Mouse (Mus musculus): ENCODE results near the gene S1pr5. TPM values are rescaled to one million over a fixed set of nuclear protein-coding genes. Genes with fewer than 3 reads are reported as not detected.

S1pr5 gene
- polyA plus RNA-seq, 1 experiment: 0.08 TPM

GRCm38 (mm10) chr9:21236991-21237367 is 11.3 kb downstream of the S1pr5 start:
- H3K27ac ChIP-seq (ENCODE audit: insufficient read depth, low read depth, low read length): peak overlapping the region; percentile 83
- H3K36me3 ChIP-seq (ENCODE audit: control insufficient read depth, insufficient read depth, low read length): peaks cover 22% of the 10 kb centered on the region
- 80% methylated on average over 25 of the region's 25 CpGs for WGBS
- H3K4me1 ChIP-seq (ENCODE audit: control insufficient read depth, insufficient read depth, insufficient read length, low read length): peaks cover 17% of the 10 kb centered on the region
- H3K27me3 ChIP-seq (ENCODE audit: control insufficient read depth, insufficient read depth, low read length): no peaks in the 10 kb centered on the region
- peak overlapping the region; percentile 85 for H3K4me3 ChIP-seq (ENCODE audit: low read depth, low read length)
- no peak for TF ChIP-seq POLR2A (IDR thresholded peaks at IDR 0.05; ENCODE audit: low read depth, low read length)
- TF ChIP-seq CTCF (IDR thresholded peaks at IDR 0.05; ENCODE audit: extremely low read depth, insufficient read length, insufficient replicate concordance, low read depth, low read length): no peak

GRCm38 (mm10) chr9:21235341-21235740 is 12.9 kb downstream of the S1pr5 start:
- Histone ChIP-seq H3K4me1 (ENCODE audit: control insufficient read depth, insufficient read depth, insufficient read length, low read length) (peaks cover 17% of the 10 kb centered on the region), H3K27me3 (ENCODE audit: control insufficient read depth, insufficient read depth, low read length) (no peaks in the 10 kb centered on the region), H3K36me3 (ENCODE audit: control insufficient read depth, insufficient read depth, low read length) (peaks cover 39% of the 10 kb centered on the region), H3K27ac (ENCODE audit: insufficient read depth, low read depth, low read length) (peak overlapping the region; percentile 80), H3K4me3 (ENCODE audit: low read depth, low read length) (peak overlapping the region; percentile 21; the same call in 1 of the 2 replicates)
- no peak for TF ChIP-seq CTCF (IDR thresholded peaks at IDR 0.05; ENCODE audit: extremely low read depth, insufficient read length, insufficient replicate concordance, low read depth, low read length)
- TF ChIP-seq POLR2A (IDR thresholded peaks at IDR 0.05; ENCODE audit: low read depth, low read length): no peak; the same call in 1 of the 2 replicates
- WGBS: 15% methylated on average over 4 of the region's 4 CpGs

GRCm38 (mm10) chr9:21233805-21234204 is 14.4 kb downstream of the S1pr5 start:
- Histone ChIP-seq H3K27me3 (ENCODE audit: control insufficient read depth, insufficient read depth, low read length) (no peaks in the 10 kb centered on the region), H3K36me3 (ENCODE audit: control insufficient read depth, insufficient read depth, low read length) (peaks cover 50% of the 10 kb centered on the region), H3K4me3 (ENCODE audit: low read depth, low read length) (no peak overlapping the region), H3K27ac (ENCODE audit: insufficient read depth, low read depth, low read length) (no peak overlapping the region), H3K4me1 (ENCODE audit: control insufficient read depth, insufficient read depth, insufficient read length, low read length) (peaks cover 17% of the 10 kb centered on the region)
- WGBS: 97% methylated on average over 28 of the region's 28 CpGs
- TF ChIP-seq POLR2A (IDR thresholded peaks at IDR 0.05; ENCODE audit: low read depth, low read length): no peak
- TF ChIP-seq CTCF (IDR thresholded peaks at IDR 0.05; ENCODE audit: extremely low read depth, insufficient read length, insufficient replicate concordance, low read depth, low read length): no peak

- WGBS: 97% methylated on average over 29 of the region's 29 CpGs
- no peaks in the 10 kb centered on the region for H3K27me3 ChIP-seq (ENCODE audit: control insufficient read depth, insufficient read depth, low read length)
- H3K4me3 ChIP-seq (ENCODE audit: low read depth, low read length): no peak overlapping the region
- no peak for TF ChIP-seq CTCF (IDR thresholded peaks at IDR 0.05; ENCODE audit: extremely low read depth, insufficient read length, insufficient replicate concordance, low read depth, low read length)
- peaks cover 50% of the 10 kb centered on the region for H3K36me3 ChIP-seq (ENCODE audit: control insufficient read depth, insufficient read depth, low read length)
- H3K27ac ChIP-seq (ENCODE audit: insufficient read depth, low read depth, low read length): no peak overlapping the region
- H3K4me1 ChIP-seq (ENCODE audit: control insufficient read depth, insufficient read depth, insufficient read length, low read length): peaks cover 17% of the 10 kb centered on the region
Observed at GRCm38 (mm10) chr9:21233366-21233765, 14.9 kb downstream of the S1pr5 start.

- TF ChIP-seq POLR2A (IDR thresholded peaks at IDR 0.05; ENCODE audit: low read depth, low read length) (no peak), CTCF (IDR thresholded peaks at IDR 0.05; ENCODE audit: extremely low read depth, insufficient read length, insufficient replicate concordance, low read depth, low read length) (no peak)
- H3K4me1 ChIP-seq (ENCODE audit: control insufficient read depth, insufficient read depth, insufficient read length, low read length): peaks cover 17% of the 10 kb centered on the region
- 87% methylated on average over 5 of the region's 5 CpGs for WGBS
- no peaks in the 10 kb centered on the region for H3K27me3 ChIP-seq (ENCODE audit: control insufficient read depth, insufficient read depth, low read length)
- H3K36me3 ChIP-seq (ENCODE audit: control insufficient read depth, insufficient read depth, low read length): peaks cover 50% of the 10 kb centered on the region
- H3K4me3 ChIP-seq (ENCODE audit: low read depth, low read length): no peak overlapping the region
- no peak overlapping the region for H3K27ac ChIP-seq (ENCODE audit: insufficient read depth, low read depth, low read length)
Observed at GRCm38 (mm10) chr9:21232867-21233266, 15.4 kb downstream of the S1pr5 start.

- no peak overlapping the region for H3K27ac ChIP-seq (ENCODE audit: insufficient read depth, low read depth, low read length)
- H3K36me3 ChIP-seq (ENCODE audit: control insufficient read depth, insufficient read depth, low read length): peaks cover 50% of the 10 kb centered on the region
- no peaks in the 10 kb centered on the region for H3K27me3 ChIP-seq (ENCODE audit: control insufficient read depth, insufficient read depth, low read length)
- H3K4me3 ChIP-seq (ENCODE audit: low read depth, low read length): no peak overlapping the region
- TF ChIP-seq CTCF (IDR thresholded peaks at IDR 0.05; ENCODE audit: extremely low read depth, insufficient read length, insufficient replicate concordance, low read depth, low read length) (no peak), POLR2A (IDR thresholded peaks at IDR 0.05; ENCODE audit: low read depth, low read length) (no peak)
- WGBS: 75% methylated on average over 23 of the region's 23 CpGs
- H3K4me1 ChIP-seq (ENCODE audit: control insufficient read depth, insufficient read depth, insufficient read length, low read length): peaks cover 15% of the 10 kb centered on the region
Observed at GRCm38 (mm10) chr9:21231551-21231950, 16.7 kb downstream of the S1pr5 start.

- Histone ChIP-seq H3K36me3 (ENCODE audit: control insufficient read depth, insufficient read depth, low read length) (peaks cover 30% of the 10 kb centered on the region), H3K4me1 (ENCODE audit: control insufficient read depth, insufficient read depth, insufficient read length, low read length) (peaks cover 11% of the 10 kb centered on the region), H3K27me3 (ENCODE audit: control insufficient read depth, insufficient read depth, low read length) (no peaks in the 10 kb centered on the region), H3K27ac (ENCODE audit: insufficient read depth, low read depth, low read length) (peak overlapping the region; percentile 48; the same call in 1 of the 2 replicates), H3K4me3 (ENCODE audit: low read depth, low read length) (peak overlapping the region; percentile 50)
- 4% methylated on average over 16 of the region's 16 CpGs for WGBS
- TF ChIP-seq POLR2A (IDR thresholded peaks at IDR 0.05; ENCODE audit: low read depth, low read length): no peak
- no peak for TF ChIP-seq CTCF (IDR thresholded peaks at IDR 0.05; ENCODE audit: extremely low read depth, insufficient read length, insufficient replicate concordance, low read depth, low read length)
Observed at GRCm38 (mm10) chr9:21227342-21227741, 20.9 kb downstream of the S1pr5 start.

- Histone ChIP-seq H3K36me3 (ENCODE audit: control insufficient read depth, insufficient read depth, low read length) (peaks cover 11% of the 10 kb centered on the region), H3K27me3 (ENCODE audit: control insufficient read depth, insufficient read depth, low read length) (no peaks in the 10 kb centered on the region), H3K27ac (ENCODE audit: insufficient read depth, low read depth, low read length) (peak overlapping the region; percentile 19), H3K4me3 (ENCODE audit: low read depth, low read length) (peak overlapping the region; percentile 63), H3K4me1 (ENCODE audit: control insufficient read depth, insufficient read depth, insufficient read length, low read length) (peaks cover 14% of the 10 kb centered on the region)
- 6% methylated on average over 7 of the region's 7 CpGs for WGBS
- no peak for TF ChIP-seq POLR2A (IDR thresholded peaks at IDR 0.05; ENCODE audit: low read depth, low read length)
- TF ChIP-seq CTCF (IDR thresholded peaks at IDR 0.05; ENCODE audit: extremely low read depth, insufficient read length, insufficient replicate concordance, low read depth, low read length): no peak
Observed at GRCm38 (mm10) chr9:21225415-21225758, 22.9 kb downstream of the S1pr5 start.

Measured in small intestine, adult 2 months (tissue).